Mouse (Mus musculus) hindbrain, embryonic 14.5 days (tissue): ENCODE results near the gene Cox10. TPM values are rescaled to one million over a fixed set of nuclear protein-coding genes. Genes with fewer than 3 reads are reported as not detected.
"Not testable (repeated sequence)": the region's sequence is repeated elsewhere in the genome, so short reads cannot be mapped to it uniquely, and the experiment has no call there.

Experiments
- ATAC-seq: fragments of 200-750 bp; cut with Nextera tagmentation; 2 replicates; pipeline ENCODE4 v1.8.0; 2017; ENCODE audit warnings: moderate number of reproducible peaks, mild to moderate bottlenecking, moderate TSS enrichment, moderate library complexity; ENCODE audit not compliant: low FRiP score
- DNase-seq: peaks from one replicate; pipeline ENCODE4 v3.0.0-alpha.2; 2015; ENCODE audit warnings: low spot score
- H3K27ac ChIP-seq: fragments of 300-500 bp; sonication (generic); 2 replicates; pipeline ENCODE4 v1.5.1; 2014; ENCODE audit warnings: mild to moderate bottlenecking, moderate library complexity
- H3K27me3 ChIP-seq: fragments of 300-500 bp; sonication (generic); 2 replicates; pipeline ENCODE4 v1.6.1; 2014; ENCODE audit warnings: mild to moderate bottlenecking, low read length, mixed read lengths; ENCODE audit not compliant: control insufficient read depth, insufficient read depth
- H3K36me3 ChIP-seq: fragments of 300-500 bp; sonication (generic); replicated peaks from 2 replicates; pipeline ENCODE4 v1.6.1; 2014; ENCODE audit not compliant: control insufficient read depth, insufficient read depth
- H3K4me1 ChIP-seq: fragments of 300-500 bp; sonication (generic); replicated peaks from 2 replicates; pipeline ENCODE4 v1.6.1; 2014; ENCODE audit warnings: antibody characterized with exemption, low read length, mixed read lengths; ENCODE audit not compliant: control insufficient read depth, insufficient read depth
- H3K4me2 ChIP-seq: fragments of 300-500 bp; sonication (generic); replicated peaks from 2 replicates; pipeline ENCODE4 v1.6.1; 2014; ENCODE audit warnings: mild to moderate bottlenecking, moderate library complexity
- H3K4me3 ChIP-seq: fragments of 300-500 bp; sonication (generic); replicated peaks from 2 replicates; pipeline ENCODE4 v1.5.1; 2014; ENCODE audit warnings: mild to moderate bottlenecking, low read length
- H3K9ac ChIP-seq: fragments of 300-500 bp; sonication (generic); 2 replicates; pipeline ENCODE4 v1.6.1; 2014
- H3K9me3 ChIP-seq: fragments of 300-500 bp; sonication (generic); 2 replicates; pipeline ENCODE4 v1.6.1; 2016; ENCODE audit warnings: low read length; ENCODE audit not compliant: control insufficient read depth
- WGBS: fragments of 180-500 bp; shearing (Covaris S2); extraction: QIAGEN DNeasy Blood & Tissue Kit; methylation state at CpG from one replicate; pipeline ENCODE4 v1.1.7; 2014; 5-methylcytosine and 5-hydroxymethylcytosine counted together
- polyA plus RNA-seq: library from polyadenylated mRNA; unstranded; fragments of >200 nt; fragmentation: Nextera tagmentation; extraction: Ambion mirVana; gene quantifications from 2 replicates; pipeline ENCODE4 v1.2.1, GENCODE M21; 2014

The Cox10 gene
- 27.9 and 30.0 TPM in 2 replicates for polyA plus RNA-seq

- peak within 1 kb of the TSS; percentile 74 for H3K9ac ChIP-seq
- H3K27me3 ChIP-seq = no peaks in the 10 kb centered on the region
- H3K36me3 ChIP-seq = no peaks in the 10 kb centered on the region
- H3K4me2 ChIP-seq = peak within 1 kb of the TSS; percentile 79
- peak within 1 kb of the TSS; percentile 92 for H3K27ac ChIP-seq
- WGBS = under 1% methylated on average over 43 of the region's 45 CpGs
- H3K9me3 ChIP-seq = no peaks in the 10 kb centered on the region
- peak; percentile 95 for ATAC-seq
- DNase-seq = peak; percentile 91
- peaks cover 18% of the 10 kb centered on the region for H3K4me1 ChIP-seq
- peak within 1 kb of the TSS; percentile 87 for H3K4me3 ChIP-seq
Observed at GRCm38 (mm10) chr11:64078956-64079726, at the start of gene Cox10. Gene Cox10, minus strand, starts transcription at chr11:64079468.

GRCm38 (mm10) chr11:64128016-64128415, 48.7 kb upstream of the Cox10 start:
- H3K4me2 ChIP-seq = no peak overlapping the region
- no peak for DNase-seq
- no peak overlapping the region for H3K27ac ChIP-seq
- H3K9me3 ChIP-seq = no peaks in the 10 kb centered on the region
- no peak overlapping the region for H3K9ac ChIP-seq
- H3K4me1 ChIP-seq = no peaks in the 10 kb centered on the region
- H3K27me3 ChIP-seq = no peaks in the 10 kb centered on the region
- 82% methylated on average over 9 of the region's 9 CpGs for WGBS
- no peak for ATAC-seq
- no peak overlapping the region for H3K4me3 ChIP-seq
- no peaks in the 10 kb centered on the region for H3K36me3 ChIP-seq

GRCm38 (mm10) chr11:64125471-64125870, 46.2 kb upstream of the Cox10 start:
- no peak overlapping the region for H3K9ac ChIP-seq
- H3K4me1 ChIP-seq = no peaks in the 10 kb centered on the region
- H3K27me3 ChIP-seq = no peaks in the 10 kb centered on the region
- H3K27ac ChIP-seq = no peak overlapping the region
- H3K4me3 ChIP-seq = no peak overlapping the region
- 50% methylated on average over 2 of the region's 2 CpGs for WGBS
- no peaks in the 10 kb centered on the region for H3K36me3 ChIP-seq
- no peak for ATAC-seq
- no peak for DNase-seq
- no peaks in the 10 kb centered on the region for H3K9me3 ChIP-seq
- no peak overlapping the region for H3K4me2 ChIP-seq

GRCm38 (mm10) chr11:64123174-64123573, 43.9 kb upstream of the Cox10 start:
- not testable (repeated sequence) for H3K9ac ChIP-seq, H3K4me3 ChIP-seq, ATAC-seq, H3K36me3 ChIP-seq, H3K9me3 ChIP-seq, H3K27me3 ChIP-seq, DNase-seq, H3K4me1 ChIP-seq, H3K27ac ChIP-seq, H3K4me2 ChIP-seq
- WGBS = 92% methylated on average over 6 of the region's 6 CpGs

GRCm38 (mm10) chr11:64116711-64117110, 37.4 kb upstream of the Cox10 start:
- Histone ChIP-seq H3K27me3 (no peaks in the 10 kb centered on the region), H3K4me2 (no peak overlapping the region), H3K4me3 (no peak overlapping the region), H3K36me3 (no peaks in the 10 kb centered on the region), H3K27ac (no peak overlapping the region), H3K9ac (no peak overlapping the region), H3K9me3 (no peaks in the 10 kb centered on the region), H3K4me1 (no peaks in the 10 kb centered on the region)
- ATAC-seq (no peak), DNase-seq (no peak)
- 95% methylated on average over 4 of the region's 4 CpGs for WGBS

GRCm38 (mm10) chr11:64115822-64116221, 36.6 kb upstream of the Cox10 start:
- no peak overlapping the region for H3K9ac ChIP-seq
- H3K27me3 ChIP-seq = no peaks in the 10 kb centered on the region
- no peak for DNase-seq
- no peak overlapping the region for H3K4me3 ChIP-seq
- no peaks in the 10 kb centered on the region for H3K36me3 ChIP-seq
- H3K9me3 ChIP-seq = no peaks in the 10 kb centered on the region
- 96% methylated on average over 2 of the region's 2 CpGs for WGBS
- H3K4me2 ChIP-seq = no peak overlapping the region
- H3K4me1 ChIP-seq = no peaks in the 10 kb centered on the region
- no peak overlapping the region for H3K27ac ChIP-seq
- ATAC-seq = no peak

- Histone ChIP-seq H3K27me3 (no peaks in the 10 kb centered on the region), H3K4me1 (no peaks in the 10 kb centered on the region), H3K27ac (no peak overlapping the region), H3K36me3 (no peaks in the 10 kb centered on the region), H3K9me3 (no peaks in the 10 kb centered on the region), H3K9ac (no peak overlapping the region), H3K4me3 (no peak overlapping the region), H3K4me2 (no peak overlapping the region)
- WGBS = 90% methylated on average over 9 of the region's 9 CpGs
- ATAC-seq = no peak
- no peak for DNase-seq
Observed at GRCm38 (mm10) chr11:64115101-64115500, 35.8 kb upstream of the Cox10 start.

GRCm38 (mm10) chr11:64100060-64100459, 20.8 kb upstream of the Cox10 start:
- H3K4me1 ChIP-seq = no peaks in the 10 kb centered on the region
- no peaks in the 10 kb centered on the region for H3K27me3 ChIP-seq
- H3K27ac ChIP-seq = no peak overlapping the region
- H3K4me3 ChIP-seq = no peak overlapping the region
- no peak for DNase-seq
- WGBS = 73% methylated on average over 5 of the region's 5 CpGs
- no peak for ATAC-seq
- H3K9ac ChIP-seq = no peak overlapping the region
- no peaks in the 10 kb centered on the region for H3K36me3 ChIP-seq
- H3K4me2 ChIP-seq = no peak overlapping the region
- H3K9me3 ChIP-seq = no peaks in the 10 kb centered on the region

GRCm38 (mm10) chr11:64093058-64093457, 13.8 kb upstream of the Cox10 start:
- ATAC-seq = no peak
- H3K27me3 ChIP-seq = no peaks in the 10 kb centered on the region
- no peaks in the 10 kb centered on the region for H3K9me3 ChIP-seq
- no peak overlapping the region for H3K27ac ChIP-seq
- 96% methylated on average over 4 of the region's 4 CpGs for WGBS
- no peaks in the 10 kb centered on the region for H3K36me3 ChIP-seq
- DNase-seq = no peak
- no peak overlapping the region for H3K4me2 ChIP-seq
- no peak overlapping the region for H3K4me3 ChIP-seq
- no peak overlapping the region for H3K9ac ChIP-seq
- H3K4me1 ChIP-seq = no peaks in the 10 kb centered on the region
